Mouse (Mus musculus) lung, adult 2 months (tissue): ENCODE data around the gene E030030I06Rik.
"Not testable (repeated sequence)": the region's sequence is repeated elsewhere in the genome, so short reads cannot be mapped to it uniquely, and the experiment has no call there.

ENCODE experiments used
- CTCF ChIP-seq: fragments of 200-500 bp; IDR thresholded peaks from 2 replicates; pipeline ENCODE4 v1.5.1; 2011; ENCODE audit warnings: mild to moderate bottlenecking, low read length, control low read depth; ENCODE audit not compliant: insufficient read depth
- POLR2A ChIP-seq: fragments of 200-500 bp; IDR thresholded peaks from 2 replicates; pipeline ENCODE4 v1.6.1; 2011; ENCODE audit warnings: low read depth, mild to moderate bottlenecking, control low read depth, low read length, borderline replicate concordance; ENCODE audit errors: extremely low read depth

- not testable (repeated sequence) for TF ChIP-seq CTCF, POLR2A
These were observed 42.0 kb upstream of the E030030I06Rik start for GRCm38 (mm10) chr10:22191035-22191434.
